Mouse (Mus musculus) heart, embryonic 16.5 days (tissue): ENCODE results near the gene Ubxn6. TPM values are rescaled to one million over a fixed set of nuclear protein-coding genes. Genes with fewer than 3 reads are reported as not detected.
A peak's percentile ranks its signal among the peaks of the same experiment; 100 is the strongest.

ENCODE experiments used
- ATAC-seq: fragments of 200-750 bp; cut with Nextera tagmentation; replicated peaks from 2 replicates; pipeline ENCODE4 v1.8.0; 2017; ENCODE audit warnings: moderate number of reproducible peaks; ENCODE audit not compliant: insufficient read depth, low FRiP score; ENCODE audit errors: extremely low read depth
- H3K27ac ChIP-seq: fragments of 300-500 bp; sonication (generic); 2 replicates; pipeline ENCODE4 v1.5.1; 2014; ENCODE audit warnings: mild to moderate bottlenecking, low read length, control low read depth, moderate library complexity
- H3K27me3 ChIP-seq: fragments of 300-500 bp; sonication (generic); 2 replicates; pipeline ENCODE4 v1.6.1; 2014; ENCODE audit warnings: low read length, mixed read lengths; ENCODE audit not compliant: control insufficient read depth, insufficient read depth
- H3K36me3 ChIP-seq: fragments of 300-500 bp; sonication (generic); 2 replicates; pipeline ENCODE4 v1.6.1; 2014; ENCODE audit not compliant: control insufficient read depth, insufficient read depth
- H3K4me1 ChIP-seq: fragments of 300-500 bp; sonication (generic); 2 replicates; pipeline ENCODE4 v1.6.1; 2014; ENCODE audit warnings: low read length, mixed read lengths; ENCODE audit not compliant: control insufficient read depth, insufficient read depth
- H3K4me2 ChIP-seq: fragments of 300-500 bp; sonication (generic); 2 replicates; pipeline ENCODE4 v1.6.1; 2014; ENCODE audit warnings: low read depth, mild to moderate bottlenecking, control low read depth, low read length
- H3K4me3 ChIP-seq: fragments of 300-500 bp; sonication (generic); 2 replicates; pipeline ENCODE4 v1.5.1; 2014; ENCODE audit warnings: mild to moderate bottlenecking, control low read depth, low read length
- H3K9ac ChIP-seq: fragments of 300-500 bp; sonication (generic); 2 replicates; pipeline ENCODE4 v1.6.1; 2014; ENCODE audit warnings: low read length, control low read depth
- H3K9me3 ChIP-seq: fragments of 300-500 bp; sonication (generic); replicated peaks from 2 replicates; pipeline ENCODE4 v1.6.1; 2016; ENCODE audit warnings: low read length; ENCODE audit not compliant: control insufficient read depth
- WGBS: fragments of 180-500 bp; shearing (Covaris S2); extraction: QIAGEN DNeasy Blood & Tissue Kit; methylation state at CpG from one replicate; pipeline ENCODE4 v1.1.7; 2014; 5-methylcytosine and 5-hydroxymethylcytosine counted together
- polyA plus RNA-seq: library from polyadenylated mRNA; unstranded; fragments of >200 nt; fragmentation: Nextera tagmentation; extraction: Ambion mirVana; gene quantifications from 2 replicates; pipeline ENCODE4 v1.2.1, GENCODE M21; 2015

The Ubxn6 gene
- polyA plus RNA-seq, 1 experiment from 2014 or later, result 46.2 TPM

DNA sequence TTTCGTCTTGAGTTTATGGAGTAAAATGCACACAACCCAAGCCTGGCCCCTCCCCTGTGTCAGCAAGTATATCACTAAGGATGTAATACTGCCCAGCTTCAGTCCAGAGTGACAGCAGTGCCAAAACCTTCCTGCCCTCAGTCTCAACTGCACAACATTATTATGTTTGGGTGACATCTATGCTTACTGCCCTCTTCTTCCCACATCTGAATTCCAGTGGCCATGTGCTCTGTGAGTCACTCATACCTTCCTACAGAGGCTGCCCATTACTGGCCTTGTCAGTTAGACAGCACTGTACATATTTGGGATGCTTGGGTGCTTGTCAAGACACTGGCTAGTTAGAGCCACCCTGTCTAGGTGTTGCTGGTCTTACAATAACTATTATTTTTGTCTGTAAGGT, 48.5 kb downstream of the Ubxn6 start:
- no peak overlapping the region for H3K4me2 ChIP-seq
- no peaks in the 10 kb centered on the region for H3K36me3 ChIP-seq
- ATAC-seq, result 0 out of 2 replicates have a peak, but pooled peaks have one; percentile 3
- H3K4me1 ChIP-seq, result peaks cover 46% of the 10 kb centered on the region
- no peak overlapping the region for H3K9ac ChIP-seq
- H3K9me3 ChIP-seq, result no peaks in the 10 kb centered on the region
- peak overlapping the region; percentile 35 for H3K27ac ChIP-seq
- whole genome bisulfite sequencing, result 38% methylated on average over 1 of the region's 1 CpGs
- H3K27me3 ChIP-seq, result no peaks in the 10 kb centered on the region
- H3K4me3 ChIP-seq, result no peak overlapping the region

DNA sequence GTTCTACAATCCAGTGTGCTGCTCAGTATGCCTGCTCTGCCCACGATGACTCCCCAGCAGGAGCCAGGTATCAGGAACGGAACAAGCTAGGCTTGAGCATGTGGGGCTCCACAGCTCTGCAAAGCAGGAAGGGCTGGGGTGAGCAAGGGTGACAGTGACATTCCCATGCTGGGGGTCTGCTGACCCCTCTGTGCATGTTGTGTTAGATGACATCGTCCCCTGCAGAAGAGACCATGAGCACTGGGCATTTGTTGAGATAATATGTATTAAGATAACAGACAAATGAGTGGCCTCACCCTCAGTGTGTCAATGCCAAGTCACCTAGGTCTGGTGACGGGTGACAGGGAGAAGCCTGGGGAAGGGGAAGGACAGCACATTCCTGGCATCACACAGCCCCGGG, 49.9 kb downstream of the Ubxn6 start:
- 37% methylated on average over 5 of the region's 5 CpGs for WGBS
- H3K4me3 ChIP-seq, result no peak overlapping the region
- H3K36me3 ChIP-seq, result no peaks in the 10 kb centered on the region
- H3K27ac ChIP-seq, result peak overlapping the region; percentile 2; the same call in 1 of the 2 replicates
- peaks cover 42% of the 10 kb centered on the region for H3K4me1 ChIP-seq
- H3K4me2 ChIP-seq, result no peak overlapping the region
- no peak overlapping the region for H3K9ac ChIP-seq
- no peaks in the 10 kb centered on the region for H3K27me3 ChIP-seq
- H3K9me3 ChIP-seq, result no peaks in the 10 kb centered on the region
- no peak for ATAC-seq

DNA sequence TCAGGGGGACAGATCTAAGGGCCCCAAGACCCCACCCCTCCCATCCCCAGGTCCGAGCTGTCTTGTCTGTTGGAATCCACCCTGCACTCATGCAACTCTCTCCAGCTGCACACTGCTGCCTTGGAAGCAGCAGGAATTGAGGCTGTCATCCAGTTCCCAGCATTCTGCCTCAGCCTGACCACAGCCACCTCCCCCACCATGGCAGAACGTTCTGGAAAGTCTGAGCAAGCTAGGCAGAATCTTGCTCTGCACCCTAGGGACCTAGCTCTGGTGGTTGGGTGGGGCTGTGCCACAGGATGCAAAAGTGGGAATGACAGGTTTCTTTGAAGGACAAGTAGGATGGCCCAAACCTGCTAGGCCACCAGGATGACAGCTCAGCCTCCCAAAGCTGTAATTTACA, 50.4 kb downstream of the Ubxn6 start:
- H3K27me3 ChIP-seq, result no peaks in the 10 kb centered on the region
- peaks cover 42% of the 10 kb centered on the region for H3K4me1 ChIP-seq
- H3K9me3 ChIP-seq, result no peaks in the 10 kb centered on the region
- H3K36me3 ChIP-seq, result no peaks in the 10 kb centered on the region
- no peak overlapping the region; the same call in 1 of the 2 replicates for H3K27ac ChIP-seq
- WGBS, result 38% methylated on average over 2 of the region's 2 CpGs
- no peak overlapping the region for H3K9ac ChIP-seq
- H3K4me3 ChIP-seq, result no peak overlapping the region
- H3K4me2 ChIP-seq, result no peak overlapping the region
- ATAC-seq, result no peak

DNA sequence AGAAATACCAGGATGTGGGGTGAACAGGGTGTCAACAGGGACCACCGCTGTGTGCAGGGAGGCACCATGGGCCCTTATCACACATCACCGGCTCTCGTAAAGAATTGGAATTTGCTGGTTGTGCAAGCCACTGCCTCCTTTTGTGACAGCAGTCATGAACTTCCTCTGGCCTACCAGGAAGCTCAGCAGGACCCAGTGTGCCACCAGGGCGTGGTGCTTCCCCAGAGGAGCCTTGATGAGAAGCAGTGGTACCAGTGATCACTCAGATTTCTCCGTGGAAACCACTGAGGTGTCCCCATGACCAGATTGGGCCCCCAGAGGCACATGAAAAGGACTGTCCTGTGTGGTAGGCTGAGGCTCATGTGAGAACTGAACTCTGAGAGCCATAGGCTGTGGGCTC, 51.4 kb downstream of the Ubxn6 start:
- peaks cover 3% of the 10 kb centered on the region; the same call in 1 of the 2 replicates for H3K36me3 ChIP-seq
- H3K27ac ChIP-seq, result no peak overlapping the region
- H3K4me2 ChIP-seq, result no peak overlapping the region
- no peak for ATAC-seq
- no peaks in the 10 kb centered on the region for H3K9me3 ChIP-seq
- H3K9ac ChIP-seq, result no peak overlapping the region
- H3K27me3 ChIP-seq, result no peaks in the 10 kb centered on the region
- H3K4me1 ChIP-seq, result peaks cover 42% of the 10 kb centered on the region
- no peak overlapping the region for H3K4me3 ChIP-seq
- 43% methylated on average over 5 of the region's 5 CpGs for WGBS

DNA sequence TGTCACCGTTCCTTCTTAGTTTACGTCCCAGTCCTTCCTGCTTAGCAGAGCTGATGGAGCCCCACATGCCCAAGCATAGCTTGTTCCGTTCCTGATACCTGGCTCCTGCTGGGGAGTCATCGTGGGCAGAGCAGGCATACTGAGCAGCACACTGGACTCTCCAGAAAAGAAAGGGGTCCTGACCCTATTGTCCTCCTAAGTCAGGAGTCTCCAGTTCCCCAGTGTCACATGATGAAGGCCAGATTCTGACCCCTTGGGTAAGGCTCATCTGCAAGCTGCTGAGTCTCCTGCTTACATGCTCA, 51.9 kb downstream of the Ubxn6 start:
- no peaks in the 10 kb centered on the region for H3K27me3 ChIP-seq
- 79% methylated on average over 4 of the region's 4 CpGs for WGBS
- no peak for ATAC-seq
- no peak overlapping the region for H3K4me2 ChIP-seq
- H3K9me3 ChIP-seq, result no peaks in the 10 kb centered on the region
- H3K9ac ChIP-seq, result no peak overlapping the region
- peaks cover 42% of the 10 kb centered on the region for H3K4me1 ChIP-seq
- no peak overlapping the region for H3K27ac ChIP-seq
- H3K36me3 ChIP-seq, result peaks cover 6% of the 10 kb centered on the region; the same call in 1 of the 2 replicates
- H3K4me3 ChIP-seq, result no peak overlapping the region

DNA sequence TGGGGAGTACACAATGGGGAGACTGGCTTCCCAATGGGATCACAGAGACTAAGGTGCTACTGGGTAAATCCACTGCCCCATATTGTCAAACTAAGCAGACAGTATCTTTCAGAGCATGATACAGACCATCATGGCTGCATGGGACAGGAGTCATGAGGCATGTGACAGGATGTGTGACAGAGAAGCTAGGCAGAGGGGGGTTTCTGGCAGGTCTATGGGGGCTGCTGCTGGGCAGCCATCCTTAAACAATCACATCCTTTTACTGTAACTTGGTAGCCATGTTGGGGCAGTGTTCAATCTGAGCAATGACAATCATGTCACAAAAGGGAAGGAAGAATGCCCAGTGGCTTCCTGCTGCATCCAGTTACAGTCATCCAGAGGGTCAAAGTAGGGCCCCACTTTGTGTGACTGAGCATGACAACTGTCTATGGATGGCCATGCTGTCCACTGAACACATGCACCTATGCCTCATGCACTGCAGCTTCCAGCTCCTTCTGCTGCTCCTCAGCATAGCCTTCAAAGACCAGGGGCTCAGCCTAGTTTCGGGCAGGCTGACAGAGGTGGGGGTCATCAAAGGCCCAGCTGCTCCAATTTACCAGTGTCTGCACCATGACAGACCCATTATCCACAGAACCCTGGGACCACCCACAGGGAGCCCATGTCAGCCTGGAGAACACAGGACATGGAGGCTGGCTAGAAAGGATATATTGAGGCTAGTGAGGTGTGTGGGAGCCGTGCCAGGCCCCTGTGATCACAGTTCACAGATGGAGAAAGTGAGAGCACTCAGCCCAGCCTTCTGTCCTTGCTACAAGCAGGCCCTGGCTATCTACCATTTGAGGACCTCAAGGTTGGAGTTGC, 52.5 kb downstream of the Ubxn6 start:
- no peak overlapping the region for H3K9ac ChIP-seq
- no peak overlapping the region for H3K4me3 ChIP-seq
- WGBS, result 77% methylated on average over 2 of the region's 2 CpGs
- no peak for ATAC-seq
- no peaks in the 10 kb centered on the region for H3K27me3 ChIP-seq
- H3K9me3 ChIP-seq, result no peaks in the 10 kb centered on the region
- H3K36me3 ChIP-seq, result peaks cover 11% of the 10 kb centered on the region
- peaks cover 42% of the 10 kb centered on the region for H3K4me1 ChIP-seq
- H3K4me2 ChIP-seq, result no peak overlapping the region
- H3K27ac ChIP-seq, result no peak overlapping the region

DNA sequence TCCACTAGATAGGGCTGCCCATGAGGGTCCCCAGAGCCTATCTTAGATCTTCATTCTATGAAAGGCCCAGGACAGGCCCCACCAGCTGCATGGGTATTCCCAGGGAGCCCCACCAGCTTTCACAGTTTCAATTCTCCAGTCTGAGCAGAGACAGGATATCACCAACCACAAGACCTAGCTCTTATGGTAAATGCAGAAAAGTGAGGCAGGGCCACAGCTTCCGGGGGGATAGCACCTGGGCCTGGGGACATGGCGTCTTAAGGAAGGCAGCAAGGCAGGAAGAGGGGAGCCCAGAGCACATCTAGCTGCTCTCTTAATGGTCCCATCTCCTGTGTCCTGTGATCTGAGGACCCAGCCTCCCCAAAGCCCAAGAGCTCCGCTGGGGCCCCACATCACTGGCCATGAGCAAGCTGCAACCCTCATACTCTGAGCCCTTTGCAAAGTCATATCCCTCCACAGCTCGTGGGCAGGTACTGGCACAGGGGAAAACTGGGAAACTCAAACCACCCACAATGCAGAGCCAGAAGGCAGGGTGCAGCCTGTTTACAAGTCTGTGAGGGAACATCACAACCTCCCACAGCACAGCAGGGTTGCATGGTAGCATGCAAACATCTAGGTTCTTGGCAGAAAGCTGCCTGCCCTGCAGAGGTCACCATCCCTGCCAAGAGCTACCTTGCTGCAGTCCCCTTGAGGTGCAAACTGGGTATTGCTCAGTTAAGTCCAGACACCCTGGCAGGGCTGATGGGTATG, 53.5 kb downstream of the Ubxn6 start:
- no peaks in the 10 kb centered on the region for H3K27me3 ChIP-seq
- H3K4me2 ChIP-seq, result no peak overlapping the region
- no peak overlapping the region for H3K9ac ChIP-seq
- ATAC-seq, result no peak
- H3K36me3 ChIP-seq, result peaks cover 18% of the 10 kb centered on the region
- H3K4me3 ChIP-seq, result no peak overlapping the region
- H3K9me3 ChIP-seq, result no peaks in the 10 kb centered on the region
- peaks cover 33% of the 10 kb centered on the region for H3K4me1 ChIP-seq
- peak overlapping the region; percentile 31; the same call in 1 of the 2 replicates for H3K27ac ChIP-seq
- WGBS, result 82% methylated on average over 4 of the region's 4 CpGs

DNA sequence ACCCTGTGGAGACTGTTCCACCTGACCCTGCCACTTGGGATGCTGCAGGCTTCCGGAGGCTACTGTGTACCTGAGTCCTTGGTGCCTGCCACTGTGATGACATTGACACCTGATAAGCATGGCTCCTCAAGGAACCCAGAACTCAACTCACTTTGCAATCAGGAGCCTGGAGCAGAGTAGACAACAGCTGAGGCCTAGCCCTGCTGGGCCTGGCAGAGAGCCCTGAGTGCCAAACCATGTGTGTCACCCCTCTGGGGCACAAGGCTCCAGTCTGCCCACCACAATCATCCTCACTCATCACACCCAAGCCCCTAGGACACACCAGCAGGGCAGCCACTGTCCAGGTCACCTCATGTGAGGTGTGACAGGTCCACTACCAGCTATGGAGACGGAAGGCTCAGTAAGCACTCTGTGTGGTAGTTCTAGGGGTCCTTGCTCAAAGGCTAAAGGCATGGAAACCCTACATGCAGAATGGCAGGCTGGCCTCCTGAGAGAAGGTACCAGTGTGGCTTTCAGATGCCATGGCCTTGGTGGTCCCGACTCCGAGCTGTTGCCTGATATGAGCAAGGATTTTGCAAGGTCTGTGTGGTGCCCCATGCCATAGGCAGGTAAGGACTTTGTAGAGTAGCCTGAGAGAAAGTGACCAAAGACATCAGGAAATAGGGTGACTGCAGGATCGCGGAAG, 54.3 kb downstream of the Ubxn6 start:
- H3K4me1 ChIP-seq, result peaks cover 26% of the 10 kb centered on the region
- no peaks in the 10 kb centered on the region for H3K27me3 ChIP-seq
- H3K36me3 ChIP-seq, result peaks cover 26% of the 10 kb centered on the region
- H3K9me3 ChIP-seq, result no peaks in the 10 kb centered on the region
- 84% methylated on average over 6 of the region's 6 CpGs for WGBS
- no peak for ATAC-seq
- no peak overlapping the region for H3K4me3 ChIP-seq
- no peak overlapping the region for H3K9ac ChIP-seq
- H3K27ac ChIP-seq, result no peak overlapping the region
- no peak overlapping the region for H3K4me2 ChIP-seq
